Mouse (Mus musculus) retina, embryonic 14.5 days (tissue): ENCODE measurements around the gene Ccdc150.

Experiments used
- DNase-seq: peaks from one replicate; pipeline ENCODE4 v3.0.0-alpha.2; 2015; ENCODE audit warnings: low spot score

Gene Ccdc150

DNA sequence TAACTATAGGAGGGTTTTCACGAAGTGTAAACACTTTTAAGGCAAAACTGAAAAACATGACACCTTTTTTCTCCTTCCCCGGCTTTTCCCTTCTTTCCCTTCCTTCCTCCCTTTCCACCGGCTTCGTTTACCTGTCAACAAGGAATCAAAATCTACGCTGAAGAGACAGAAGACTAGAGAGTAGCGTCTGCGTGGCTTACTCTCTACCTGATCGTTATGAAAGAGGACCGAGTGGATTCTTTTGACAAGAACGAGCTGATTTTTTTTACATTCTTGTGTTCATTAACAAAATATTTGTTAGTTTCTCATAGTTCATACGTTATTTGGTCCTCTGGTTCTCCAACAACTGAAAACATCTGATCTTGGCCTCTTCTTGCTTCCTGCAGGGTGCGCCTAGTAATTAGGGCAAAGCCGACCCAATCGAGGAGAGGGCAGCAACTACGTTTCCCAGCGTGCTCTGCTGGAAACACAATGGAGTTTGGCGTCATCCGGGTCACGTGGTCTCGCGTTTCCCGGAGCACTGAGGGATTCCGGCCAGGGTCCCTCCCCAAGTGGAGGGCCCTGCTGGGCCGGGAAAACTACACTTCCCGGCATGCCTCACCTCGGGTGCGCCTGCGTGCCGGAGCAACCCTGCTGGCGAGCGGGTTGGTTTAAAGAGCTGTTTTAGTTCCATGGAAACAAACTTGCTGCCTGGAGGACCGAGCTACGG is at the start of gene Ccdc150:
TSS of gene Ccdc150 (plus strand) at position 526 of the 709 bp plus-strand sequence.
- DNase-seq, result peak; percentile 95

DNA sequence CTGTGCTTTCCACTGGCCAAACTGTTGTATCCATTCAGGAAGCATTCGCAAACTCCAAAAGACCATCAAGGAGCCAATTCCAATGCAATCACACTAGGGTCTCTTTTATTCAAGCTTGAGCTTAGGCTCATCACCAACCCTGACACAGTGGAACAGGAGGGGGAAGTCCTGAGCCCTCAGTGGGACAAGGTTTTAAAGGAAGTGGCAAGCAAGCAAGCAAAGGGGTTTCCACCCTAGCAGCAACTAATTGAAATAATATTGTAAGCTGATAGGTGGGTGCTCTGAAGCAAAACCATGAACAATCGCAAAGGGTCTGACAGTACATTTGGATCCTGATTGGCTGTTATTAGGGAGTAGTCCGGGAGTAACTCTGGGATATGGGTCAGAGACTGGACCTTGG is 30.2 kb upstream of the Ccdc150 start:
- no peak for DNase-seq

DNA sequence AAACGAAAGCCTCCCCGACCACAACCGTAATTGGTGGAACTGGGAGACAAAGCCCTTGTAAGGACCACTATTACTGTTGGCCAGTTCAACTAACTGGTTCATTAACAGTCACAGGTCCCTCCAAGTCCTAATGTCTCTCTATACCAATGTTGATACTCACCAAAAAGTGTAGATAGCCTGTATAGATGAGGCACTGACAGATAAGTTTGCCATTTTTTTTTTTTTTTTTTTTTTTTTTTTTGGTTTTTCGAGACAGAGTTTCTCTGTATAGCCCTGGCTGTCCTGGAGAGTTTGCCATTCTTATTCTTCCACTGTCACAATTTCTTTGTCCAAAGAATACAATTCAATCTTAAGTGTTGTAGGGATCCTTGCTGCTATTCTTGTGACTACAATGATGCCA is 7.8 kb upstream of the Ccdc150 start:
- DNase-seq, result no peak

DNA sequence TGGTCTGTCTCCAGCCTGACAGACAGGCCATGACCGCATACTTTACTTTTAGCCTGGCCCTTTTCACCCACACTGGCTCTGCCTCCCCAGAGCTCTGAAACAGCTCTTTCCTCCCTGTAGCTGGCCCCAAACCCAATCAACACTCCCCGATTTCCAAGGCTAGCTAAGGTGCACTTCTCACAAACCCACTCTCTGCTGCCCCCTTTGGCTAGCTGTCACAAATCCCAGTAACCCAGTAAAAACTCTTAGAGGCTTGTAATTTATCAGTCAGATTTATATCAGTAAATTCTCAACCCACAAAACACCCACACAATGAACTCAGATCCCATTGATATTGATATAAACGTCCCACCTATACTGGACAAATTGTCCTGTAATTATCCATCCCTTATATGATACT is 25.1 kb downstream of the Ccdc150 start:
- DNase-seq, result no peak

DNA sequence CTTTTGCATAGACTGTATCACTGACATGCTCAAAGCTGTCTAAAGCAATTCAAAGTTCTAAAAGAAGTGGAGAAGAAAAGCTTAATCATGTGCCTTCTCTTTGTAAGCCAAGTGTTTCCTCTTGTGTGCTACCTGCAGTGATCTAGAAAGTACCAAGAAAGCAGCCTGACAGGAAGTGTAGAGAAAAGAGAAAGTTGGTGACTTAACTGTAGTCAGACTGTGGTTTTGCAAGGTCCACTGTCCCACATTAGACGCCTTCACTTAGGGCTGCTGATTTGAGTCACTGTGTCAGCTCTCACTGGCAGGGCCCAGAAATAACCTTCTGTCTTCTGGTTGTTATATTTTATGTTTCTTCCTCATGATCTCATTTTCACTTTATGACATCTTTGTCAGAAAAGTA is 29.1 kb downstream of the Ccdc150 start:
- no peak for DNase-seq

DNA sequence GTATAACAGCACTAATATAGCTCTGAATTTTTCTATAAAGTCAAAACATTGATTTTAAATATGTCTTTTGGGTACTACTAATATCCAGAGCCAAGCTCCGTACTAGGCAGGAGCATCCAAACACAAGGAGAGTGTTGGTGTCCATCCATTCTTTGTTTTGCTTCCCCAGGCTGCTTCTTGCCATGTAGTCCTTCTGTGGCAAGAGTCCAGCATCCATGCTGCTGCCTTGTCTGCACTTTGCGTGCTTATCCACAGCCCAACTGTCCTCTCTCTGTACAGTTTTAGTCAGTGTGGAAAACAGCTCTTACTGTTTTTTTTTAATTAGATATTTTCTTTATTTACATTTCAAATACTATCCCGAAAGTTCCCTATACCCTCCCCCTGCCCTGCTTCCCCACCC is 30.2 kb downstream of the Ccdc150 start:
- no peak for DNase-seq

DNA sequence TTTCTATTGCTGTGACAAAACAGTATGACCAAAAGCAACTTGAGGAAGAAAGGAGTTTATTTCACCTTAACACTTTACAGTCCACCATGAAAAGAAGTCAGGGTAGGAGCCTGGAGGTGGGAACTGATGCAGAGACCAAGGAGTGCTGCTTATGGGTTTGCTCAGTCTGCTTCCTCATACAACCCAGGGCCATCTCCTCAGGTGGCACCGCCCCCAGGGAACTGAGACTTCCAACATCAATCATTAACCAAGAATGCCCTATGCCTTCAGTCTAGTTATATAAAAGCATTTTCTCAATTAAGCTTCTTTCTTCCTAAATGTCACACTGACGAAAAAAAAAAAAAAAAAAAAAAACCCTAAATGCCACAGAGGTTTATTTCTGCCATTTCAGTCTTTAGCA is 55.9 kb downstream of the Ccdc150 start:
- DNase-seq, result no peak

DNA sequence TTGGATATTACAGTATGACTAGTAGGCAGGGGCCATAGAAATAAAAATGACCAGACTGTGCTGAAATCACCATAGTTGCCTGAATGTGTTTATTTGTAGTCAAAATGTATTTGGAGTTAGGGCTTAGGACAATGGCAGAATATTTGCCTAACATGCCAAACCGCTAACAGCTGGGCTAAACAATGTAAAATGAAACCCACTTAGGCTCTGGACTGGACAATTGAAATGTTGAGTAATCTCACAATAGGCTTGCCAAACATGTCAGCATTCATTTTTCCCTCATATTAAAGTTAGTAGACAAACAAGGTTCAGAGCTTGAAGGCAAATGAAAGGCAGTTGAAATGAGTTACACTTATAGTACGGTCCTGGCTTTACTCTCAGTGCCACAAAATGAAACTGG is 76.2 kb downstream of the Ccdc150 start:
- DNase-seq, result no peak

DNA sequence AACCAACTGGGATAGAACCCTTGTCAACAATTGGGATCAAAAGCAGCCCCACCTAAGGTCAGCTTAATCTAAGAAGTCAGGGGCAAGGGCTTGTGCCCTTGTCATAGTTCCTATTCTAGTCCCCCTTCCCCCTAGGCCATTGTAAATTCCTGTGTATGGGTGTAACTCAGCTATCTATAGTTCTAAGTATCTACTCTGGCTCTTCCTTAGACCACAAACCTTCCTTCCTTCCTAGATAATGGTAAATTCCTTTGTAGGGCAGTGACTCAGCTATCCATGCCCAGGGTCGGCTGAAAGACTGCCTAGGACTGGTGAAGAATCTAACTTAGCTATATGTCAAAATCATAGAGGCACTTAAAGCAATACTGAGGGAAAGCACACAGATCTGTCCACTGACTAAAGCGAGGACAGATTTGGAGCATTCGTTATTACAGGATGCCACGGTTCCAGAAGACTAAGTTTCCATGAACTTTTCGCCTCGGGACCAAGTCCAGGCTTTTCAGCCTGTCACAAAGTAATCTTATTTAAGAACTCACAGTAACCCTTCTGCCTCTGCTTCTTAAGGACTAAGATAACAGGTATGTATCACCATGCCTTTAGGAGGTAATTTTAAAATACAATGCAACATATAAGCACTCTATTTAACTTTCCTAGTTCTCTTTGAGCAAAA is 77.5 kb downstream of the Ccdc150 start:
- no peak for DNase-seq

DNA sequence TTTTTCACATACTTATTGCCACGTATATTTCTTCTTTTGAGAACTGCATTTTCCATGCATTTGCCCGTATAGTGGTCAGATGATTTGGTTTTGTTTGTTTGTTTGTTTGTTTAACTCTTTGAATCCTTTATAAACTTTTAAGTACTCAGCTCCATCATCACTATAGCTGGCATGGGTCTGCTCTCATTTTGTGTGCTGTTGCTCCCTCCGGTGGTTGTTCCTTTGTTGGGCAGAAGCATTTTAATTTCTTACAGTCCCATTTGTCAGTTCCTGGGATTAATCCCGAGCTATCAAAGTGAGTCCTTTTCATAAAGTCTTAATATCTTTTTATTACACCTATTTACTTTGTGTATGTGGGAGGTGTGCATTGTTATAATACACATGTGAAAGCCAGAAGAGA is 82.5 kb downstream of the Ccdc150 start:
- peak; percentile 59 for DNase-seq

DNA sequence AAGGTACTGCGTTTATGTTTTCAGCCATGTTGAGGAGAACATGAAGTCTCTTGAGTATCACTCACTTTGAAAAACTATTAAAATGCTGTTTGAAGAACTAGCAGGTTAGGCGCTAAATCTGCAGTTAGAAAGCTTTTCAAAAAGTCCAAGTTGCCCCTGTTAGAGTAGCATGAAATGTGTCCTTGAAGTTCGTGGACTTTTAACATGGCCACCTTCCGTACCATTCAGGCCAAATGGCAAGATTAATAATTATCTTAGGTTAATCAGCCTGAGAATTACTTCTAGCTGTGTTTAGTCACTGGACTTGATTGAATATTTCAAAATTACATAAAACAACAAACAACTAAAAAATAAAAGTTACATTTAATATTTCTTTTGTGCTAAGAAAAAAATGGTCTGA is 104.3 kb downstream of the Ccdc150 start:
- no peak for DNase-seq

DNA sequence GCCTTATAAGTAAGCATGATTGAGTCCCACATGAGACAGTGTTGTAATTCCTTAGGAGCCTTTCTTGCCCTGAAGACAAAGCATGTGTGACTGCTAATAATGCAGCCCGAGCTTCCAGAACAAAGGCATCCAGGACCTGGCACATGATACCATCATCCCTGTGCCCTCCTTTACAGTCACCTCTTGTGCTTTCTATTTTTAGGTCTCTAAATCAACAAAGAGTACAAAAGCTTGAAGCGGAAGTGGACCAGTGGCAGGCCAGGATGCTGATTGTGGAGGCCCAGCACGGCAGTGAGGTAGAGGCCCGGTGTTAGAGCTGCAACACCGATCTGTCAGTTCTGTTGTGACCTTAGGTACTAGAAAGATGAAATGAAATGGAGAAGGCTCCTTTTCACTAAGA is 105.0 kb downstream of the Ccdc150 start:
- no peak for DNase-seq

DNA sequence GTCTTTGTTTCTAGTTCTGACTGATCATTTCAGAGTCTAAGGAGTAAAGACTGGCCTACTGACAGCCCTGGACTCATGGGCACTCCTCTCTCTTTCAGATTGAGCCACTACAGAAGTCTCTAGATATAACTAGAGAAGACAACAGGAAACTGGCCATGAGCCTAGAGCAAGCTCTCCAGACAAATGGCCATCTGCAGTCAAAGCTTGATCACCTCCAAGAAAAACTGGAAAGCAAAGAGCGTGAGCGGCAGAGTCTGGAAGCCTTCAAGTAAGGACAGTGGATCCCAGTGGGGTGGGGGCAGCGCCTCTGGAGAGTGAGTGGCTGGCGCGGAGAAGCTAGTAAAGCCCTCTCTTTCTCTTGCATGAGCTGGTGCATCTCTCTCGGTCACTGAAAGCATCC is 106.1 kb downstream of the Ccdc150 start:
- no peak for DNase-seq

DNA sequence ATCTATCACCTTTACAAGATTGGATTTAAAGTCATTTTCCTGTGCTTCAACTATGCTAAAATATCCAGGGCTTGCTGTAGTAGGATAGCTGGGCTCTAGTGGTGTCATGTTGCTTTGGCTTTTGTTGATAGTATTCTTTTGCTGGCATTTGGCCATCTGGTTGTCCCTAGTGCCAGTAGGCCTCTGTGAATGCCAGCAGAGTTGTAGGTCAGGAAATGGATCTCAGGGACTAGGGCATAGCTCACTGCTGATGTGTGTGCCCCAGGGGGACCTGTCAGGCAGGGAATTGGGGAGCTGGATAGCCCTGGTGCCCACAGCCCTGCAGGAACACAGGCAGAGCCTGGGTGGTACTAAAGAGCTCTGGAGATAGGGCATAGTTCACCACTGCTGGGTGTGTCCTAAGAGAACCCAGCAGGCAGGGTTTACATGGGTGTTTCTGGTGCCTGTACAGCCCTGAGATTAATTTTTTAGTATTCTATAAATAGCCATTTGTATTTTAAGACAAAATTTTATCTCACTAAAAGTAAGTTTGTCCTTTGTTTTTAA is 127.1 kb downstream of the Ccdc150 start:
- DNase-seq, result no peak

DNA sequence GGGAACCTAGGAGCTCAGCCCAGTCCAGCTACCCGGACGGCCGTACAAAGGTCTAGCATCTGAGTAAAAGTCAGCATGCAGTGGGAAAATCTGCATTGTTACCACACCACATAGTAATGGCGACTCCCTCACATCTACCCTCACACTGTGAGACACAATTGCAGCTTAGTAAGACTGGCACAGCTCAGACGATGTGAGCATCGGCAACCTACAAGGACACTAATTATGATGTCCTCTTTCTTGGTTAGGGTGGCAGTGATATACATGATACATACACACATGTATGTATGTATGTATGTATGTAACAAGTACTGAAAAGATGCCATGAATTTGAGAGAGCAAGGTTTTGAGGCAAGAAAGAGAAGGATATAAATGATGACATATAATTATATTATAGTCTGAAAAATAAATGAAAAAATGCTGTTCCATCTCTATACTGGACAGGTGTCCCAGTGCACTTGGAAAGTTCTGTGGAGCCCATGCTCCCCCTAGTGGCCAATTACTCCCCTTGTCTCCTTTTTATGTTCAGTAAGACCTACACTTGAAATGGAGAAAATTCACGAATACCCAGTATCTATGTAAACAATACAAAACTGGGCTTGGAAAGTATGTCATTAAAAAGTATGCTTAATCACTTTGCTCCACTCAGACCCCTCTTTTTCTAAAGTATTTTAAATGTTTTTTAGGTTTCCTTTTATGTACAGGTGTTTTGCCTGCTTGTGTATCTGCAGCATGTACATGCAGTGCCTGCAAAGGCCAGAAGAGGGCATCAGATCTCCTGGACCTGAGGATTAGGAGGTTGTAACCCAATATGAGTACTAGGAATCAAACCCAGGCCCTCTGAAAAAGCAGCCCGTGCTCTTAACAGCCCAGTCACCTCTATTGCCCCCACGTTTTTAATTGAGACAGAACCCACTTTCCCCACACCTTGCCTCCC is 130.8 kb downstream of the Ccdc150 start:
- peak; percentile 81 for DNase-seq

DNA sequence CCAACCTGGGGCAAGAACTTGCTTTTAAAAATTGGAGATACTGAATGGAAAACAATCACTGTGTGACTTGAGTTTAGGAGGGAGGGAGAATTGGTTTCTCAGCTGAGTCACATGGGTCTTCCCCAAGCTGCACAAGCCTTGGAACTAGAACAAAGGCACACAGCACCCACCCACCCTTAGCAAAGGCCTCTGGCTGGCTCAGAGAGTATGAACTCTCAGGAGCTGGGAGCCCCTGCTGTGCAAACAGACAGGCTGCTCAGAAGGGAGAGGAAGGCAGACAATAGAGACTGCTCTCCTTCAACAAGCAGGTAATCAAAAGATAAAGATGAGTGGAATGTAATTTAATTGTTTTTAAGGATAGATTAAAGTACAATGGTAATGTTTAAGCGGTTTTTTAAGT is 133.7 kb downstream of the Ccdc150 start:
- no peak for DNase-seq

DNA sequence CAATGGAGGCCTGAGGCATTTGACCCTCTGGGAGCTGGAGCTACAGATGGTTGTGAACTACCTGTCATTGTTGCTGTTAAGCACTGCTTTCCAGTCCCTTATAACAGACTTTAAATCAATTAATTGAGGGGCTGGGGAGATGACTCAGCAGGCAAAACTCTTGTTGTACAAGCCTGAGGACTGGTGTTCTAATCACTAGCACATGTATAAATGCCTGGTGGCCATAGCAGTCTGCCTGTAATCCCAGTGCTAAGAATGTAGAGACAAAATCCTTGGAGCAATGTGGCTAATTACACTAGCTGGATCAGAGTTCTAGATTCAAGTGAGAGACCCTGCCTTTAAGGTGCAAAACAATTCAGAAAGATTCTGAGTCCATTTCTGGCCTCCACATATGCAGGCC is 152.3 kb downstream of the Ccdc150 start:
- DNase-seq, result no peak
